Mouse (Mus musculus) ES-Bruce4 (cell line): Measurements from ENCODE around the gene Akr7a5. TPM values are rescaled to one million over a fixed set of nuclear protein-coding genes. Genes with fewer than 3 reads are reported as not detected.

Experiments
- H3K27ac ChIP-seq: 2 replicates; pipeline ENCODE4 v1.5.1; 2012; ENCODE audit warnings: low read length, inconsistent platforms; ENCODE audit not compliant: insufficient read depth
- H3K27me3 ChIP-seq: 2 replicates; pipeline ENCODE4 v1.6.1; 2012; ENCODE audit warnings: mild to moderate bottlenecking, low read length, inconsistent platforms; ENCODE audit not compliant: control insufficient read depth, poor library complexity, insufficient read depth, severe bottlenecking
- H3K36me3 ChIP-seq: 2 replicates; pipeline ENCODE4 v1.6.1; 2012; ENCODE audit warnings: inconsistent platforms, mild to moderate bottlenecking, low read length, moderate library complexity; ENCODE audit not compliant: control insufficient read depth, poor library complexity, insufficient read depth, severe bottlenecking
- H3K4me1 ChIP-seq: one replicate; pipeline ENCODE4 v1.8.1; 2011; ENCODE audit warnings: low read length; ENCODE audit not compliant: control insufficient read depth, insufficient read depth
- H3K4me3 ChIP-seq: 2 replicates; pipeline ENCODE4 v1.5.1; 2011; ENCODE audit warnings: low read depth, mild to moderate bottlenecking, low read length
- H3K9ac ChIP-seq: 2 replicates; pipeline ENCODE4 v1.6.1; 2012; ENCODE audit warnings: low read depth, mild to moderate bottlenecking, inconsistent platforms; ENCODE audit not compliant: poor library complexity, severe bottlenecking
- H3K9me3 ChIP-seq: replicated peaks from 2 replicates; pipeline ENCODE4 v1.6.1; 2012; ENCODE audit warnings: mild to moderate bottlenecking, low read length, inconsistent platforms; ENCODE audit not compliant: control insufficient read depth, poor library complexity, insufficient read depth, severe bottlenecking
- CTCF ChIP-seq: IDR thresholded peaks from one replicate; pipeline ENCODE4 v1.8.1; 2011; ENCODE audit warnings: low read depth, low read length
- EP300 ChIP-seq: IDR thresholded peaks from 2 replicates; pipeline ENCODE4 v1.6.1; 2011; ENCODE audit warnings: low read depth, low read length; ENCODE audit not compliant: insufficient read depth
- POLR2A ChIP-seq: IDR thresholded peaks from one replicate; pipeline ENCODE4 v1.8.1; 2011; ENCODE audit warnings: low read length; ENCODE audit not compliant: insufficient read depth
- polyA plus RNA-seq: library from polyadenylated mRNA; stranded (reverse); fragments of >200 nt; gene quantifications from 2 replicates; pipeline ENCODE4 v1.2.4, GENCODE M21; 2011; ENCODE audit warnings: low read depth; ENCODE audit not compliant: missing spikeins, insufficient read depth, insufficient read length

Gene Akr7a5
- 32.4 and 33.5 TPM in 2 replicates for polyA plus RNA-seq

DNA sequence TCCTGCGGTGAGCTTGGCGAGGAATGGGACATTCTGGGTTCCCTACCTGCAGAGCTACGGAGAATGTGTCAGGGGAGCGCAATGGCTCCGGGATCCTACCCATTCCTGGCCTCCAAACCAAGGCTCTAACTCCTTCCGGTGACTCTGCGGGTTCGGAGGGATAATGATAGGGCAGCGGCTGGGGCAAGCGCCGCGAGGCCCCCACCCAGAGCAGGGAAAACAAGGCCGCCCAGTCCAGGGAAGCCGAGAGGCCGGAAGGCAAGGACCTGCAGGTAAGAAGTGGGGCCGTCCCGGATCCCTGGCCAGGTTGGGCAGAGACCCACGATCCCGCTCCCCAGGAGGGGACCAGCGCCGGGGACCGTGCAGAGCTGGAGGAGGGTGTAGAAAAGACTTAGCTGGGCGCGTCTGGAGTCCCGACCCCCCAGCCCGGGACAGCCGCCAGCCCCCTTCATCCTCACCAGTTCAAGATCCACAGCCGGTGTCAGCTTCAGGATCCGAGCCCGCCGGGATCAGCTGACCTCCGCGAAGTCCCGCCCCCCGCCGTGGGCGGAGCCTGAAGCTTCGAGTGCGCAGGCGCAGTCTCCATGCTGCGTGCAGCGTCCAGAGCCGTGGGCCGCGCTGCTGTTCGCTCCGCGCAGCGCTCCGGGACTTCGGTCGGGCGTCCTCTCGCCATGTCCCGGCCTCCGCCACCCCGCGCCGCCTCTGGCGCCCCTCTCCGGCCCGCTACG, at the start of gene Akr7a5, which contains the start of gene Pqlc2:
Akr7a5 (plus strand) TSS at position 574 of the 728 bp plus-strand sequence.
Pqlc2 (minus strand) TSS at position 538 of the 728 bp plus-strand sequence.
- Histone ChIP-seq H3K4me3 (peak within 1 kb of the TSS; percentile 85), H3K36me3 (no peaks in the 10 kb centered on the region), H3K27ac (no peak within 1 kb of the TSS), H3K9me3 (no peaks in the 10 kb centered on the region), H3K9ac (peak within 1 kb of the TSS; percentile 79), H3K4me1 (no peaks in the 10 kb centered on the region), H3K27me3 (no peaks in the 10 kb centered on the region)
- peak; percentile 98 for TF ChIP-seq POLR2A
- TF ChIP-seq CTCF = no peak
- TF ChIP-seq EP300 = no peak

- H3K36me3 ChIP-seq = peaks cover 19% of the 10 kb centered on the region
- no peaks in the 10 kb centered on the region for H3K27me3 ChIP-seq
- H3K9ac ChIP-seq = no peak overlapping the region
- TF ChIP-seq POLR2A (no peak), EP300 (no peak), CTCF (no peak)
- H3K4me3 ChIP-seq = no peak overlapping the region
- no peaks in the 10 kb centered on the region for H3K9me3 ChIP-seq
- no peaks in the 10 kb centered on the region for H3K4me1 ChIP-seq
- H3K27ac ChIP-seq = no peak overlapping the region
These were observed 47.6 kb upstream of the Akr7a5 start for GRCm38 (mm10) chr4:139262981-139263380.

GRCm38 (mm10) chr4:139265783-139266499, 44.6 kb upstream of the Akr7a5 start:
- no peaks in the 10 kb centered on the region for H3K27me3 ChIP-seq
- peaks cover 19% of the 10 kb centered on the region for H3K36me3 ChIP-seq
- no peak overlapping the region for H3K4me3 ChIP-seq
- H3K9ac ChIP-seq = no peak overlapping the region
- no peak overlapping the region for H3K27ac ChIP-seq
- no peaks in the 10 kb centered on the region for H3K4me1 ChIP-seq
- no peak for TF ChIP-seq CTCF
- no peak for TF ChIP-seq POLR2A
- TF ChIP-seq EP300 = no peak
- no peaks in the 10 kb centered on the region for H3K9me3 ChIP-seq

DNA sequence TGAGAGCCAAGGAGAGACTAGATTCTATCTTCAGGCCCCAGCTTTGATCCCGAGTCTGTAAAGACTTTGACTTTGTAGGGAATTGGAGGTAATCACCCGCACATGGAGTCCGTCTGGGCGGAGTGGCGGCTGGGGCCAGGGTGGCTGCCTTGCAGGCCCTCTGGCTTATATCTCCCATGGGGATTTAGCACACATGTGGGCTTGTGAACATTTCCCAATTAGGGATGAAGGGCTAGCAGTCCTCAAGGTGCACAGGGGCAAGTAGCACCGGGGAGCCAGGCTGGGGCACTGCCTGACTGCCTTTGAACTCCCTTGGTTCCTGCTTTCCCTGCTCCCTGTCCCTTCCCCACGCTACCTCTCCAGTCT, 44.1 kb upstream of the Akr7a5 start:
- no peak overlapping the region for H3K4me3 ChIP-seq
- H3K27me3 ChIP-seq = no peaks in the 10 kb centered on the region
- H3K9me3 ChIP-seq = no peaks in the 10 kb centered on the region
- TF ChIP-seq POLR2A = no peak
- H3K4me1 ChIP-seq = no peaks in the 10 kb centered on the region
- H3K36me3 ChIP-seq = peaks cover 19% of the 10 kb centered on the region
- no peak overlapping the region for H3K27ac ChIP-seq
- H3K9ac ChIP-seq = no peak overlapping the region

DNA sequence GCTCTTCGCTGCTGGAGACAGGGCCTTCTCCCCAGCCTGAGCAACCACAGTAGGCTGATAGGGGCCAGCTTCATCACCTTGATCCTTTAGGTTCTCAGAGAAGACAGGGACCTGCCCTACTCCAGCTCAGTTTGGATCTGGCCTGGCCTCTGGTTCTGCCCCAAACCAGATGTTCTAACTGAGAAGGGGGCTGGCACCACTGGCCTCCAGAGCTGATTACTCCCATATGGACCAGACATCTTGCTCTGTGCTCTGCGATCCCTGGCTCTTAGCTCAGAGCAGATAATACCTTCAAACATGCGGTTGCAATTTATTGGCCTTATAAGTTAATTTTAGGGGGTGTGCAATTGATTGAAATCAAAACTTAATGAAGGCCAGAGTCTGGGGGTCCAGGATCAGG, 43.2 kb upstream of the Akr7a5 start:
- Histone ChIP-seq H3K27me3 (no peaks in the 10 kb centered on the region), H3K4me3 (no peak overlapping the region), H3K36me3 (peaks cover 12% of the 10 kb centered on the region), H3K9me3 (no peaks in the 10 kb centered on the region), H3K9ac (no peak overlapping the region), H3K27ac (no peak overlapping the region), H3K4me1 (no peaks in the 10 kb centered on the region)
- TF ChIP-seq EP300 (no peak), CTCF (no peak), POLR2A (no peak)

DNA sequence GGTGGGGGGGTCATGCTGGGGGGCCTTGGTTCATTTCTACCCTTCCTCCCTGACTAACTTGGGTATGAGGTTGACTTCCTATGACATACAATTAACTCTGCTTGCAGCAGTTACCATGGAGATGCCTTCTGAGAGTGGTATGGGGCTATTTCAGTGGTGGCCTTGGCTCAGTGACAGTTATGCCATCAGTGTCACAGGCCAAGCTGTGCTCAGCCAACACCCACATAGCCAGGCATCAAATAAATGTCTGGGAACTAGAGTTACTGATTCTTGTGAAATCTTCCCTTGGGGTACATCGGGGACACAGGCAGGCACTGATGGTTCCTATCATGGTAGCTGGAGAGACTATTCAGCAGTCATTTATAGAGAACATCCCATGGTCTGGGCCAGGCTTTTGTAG, 42.3 kb upstream of the Akr7a5 start:
- H3K27me3 ChIP-seq = no peaks in the 10 kb centered on the region
- H3K9me3 ChIP-seq = no peaks in the 10 kb centered on the region
- H3K9ac ChIP-seq = no peak overlapping the region
- H3K36me3 ChIP-seq = peaks cover 6% of the 10 kb centered on the region
- H3K4me3 ChIP-seq = no peak overlapping the region
- no peaks in the 10 kb centered on the region for H3K4me1 ChIP-seq
- TF ChIP-seq CTCF (no peak), POLR2A (no peak), EP300 (no peak)
- no peak overlapping the region for H3K27ac ChIP-seq
